Mouse (Mus musculus) lung, postnatal 14 days (tissue): ENCODE results near the gene Fstl1.

Source experiments
- DNase-seq: peaks from one replicate; pipeline ENCODE4 v3.0.0; 2021

The Fstl1 gene

DNA sequence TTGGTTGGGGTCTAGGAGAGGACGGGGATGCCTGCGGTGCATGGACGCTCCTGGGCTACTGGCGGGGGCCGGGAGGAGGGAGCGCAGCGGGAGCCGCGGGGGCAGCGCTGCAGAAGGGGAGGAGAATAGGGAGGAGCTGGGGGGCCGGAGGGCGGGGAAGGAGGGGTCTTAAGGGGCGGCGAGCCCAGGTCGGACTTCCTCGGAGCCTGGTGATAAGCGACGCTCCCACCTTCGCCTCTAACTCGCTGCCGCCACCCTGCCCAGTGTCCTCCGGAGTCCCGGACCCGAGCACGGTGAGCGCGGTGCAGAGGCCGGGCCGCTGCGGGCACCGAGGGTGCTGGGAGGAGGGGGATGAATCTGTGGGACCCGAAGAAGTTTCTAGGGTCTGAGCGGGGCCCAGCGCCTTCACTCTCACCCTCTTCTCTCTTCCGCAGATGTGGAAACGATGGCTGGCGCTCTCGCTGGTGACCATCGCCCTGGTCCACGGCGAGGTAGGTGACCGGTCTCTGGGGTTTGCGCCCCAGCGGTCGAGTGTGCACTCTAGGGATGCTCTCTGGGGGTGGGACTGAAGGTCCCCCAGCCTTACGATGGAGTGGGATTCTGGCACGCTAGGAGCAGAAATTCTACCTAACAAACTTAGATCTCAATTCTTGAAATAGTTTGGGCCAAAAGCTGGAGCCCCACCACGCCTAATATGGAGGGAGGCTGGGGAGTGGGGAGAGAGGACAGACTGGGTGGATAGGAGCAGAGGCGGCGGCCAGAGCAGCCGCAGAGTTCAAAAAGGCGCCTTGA, at the start of gene Fstl1:
TSS of gene Fstl1 (plus strand) at position 14 of the 792 bp plus-strand sequence.
- peak; percentile 58 for DNase-seq

DNA sequence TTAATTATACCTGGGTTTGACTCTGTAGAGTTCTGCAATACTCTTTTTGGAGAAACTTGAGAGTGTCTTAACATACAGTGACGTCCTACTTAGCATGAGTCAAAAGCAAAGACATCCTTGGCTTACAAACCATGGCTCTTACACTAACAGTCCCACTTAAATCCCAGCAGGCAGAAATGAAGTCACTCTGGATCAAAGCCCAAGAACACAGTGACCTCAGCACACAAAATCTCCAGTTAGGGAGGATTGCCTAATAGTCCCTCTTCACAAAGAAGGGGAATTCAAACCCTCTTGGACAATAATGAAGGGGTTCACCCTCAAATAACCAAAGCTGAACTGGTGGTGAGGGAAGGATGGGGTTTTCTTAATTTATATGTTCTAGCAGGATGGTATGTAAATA, 48.0 kb upstream of the Fstl1 start:
- DNase-seq = peak; percentile 34

DNA sequence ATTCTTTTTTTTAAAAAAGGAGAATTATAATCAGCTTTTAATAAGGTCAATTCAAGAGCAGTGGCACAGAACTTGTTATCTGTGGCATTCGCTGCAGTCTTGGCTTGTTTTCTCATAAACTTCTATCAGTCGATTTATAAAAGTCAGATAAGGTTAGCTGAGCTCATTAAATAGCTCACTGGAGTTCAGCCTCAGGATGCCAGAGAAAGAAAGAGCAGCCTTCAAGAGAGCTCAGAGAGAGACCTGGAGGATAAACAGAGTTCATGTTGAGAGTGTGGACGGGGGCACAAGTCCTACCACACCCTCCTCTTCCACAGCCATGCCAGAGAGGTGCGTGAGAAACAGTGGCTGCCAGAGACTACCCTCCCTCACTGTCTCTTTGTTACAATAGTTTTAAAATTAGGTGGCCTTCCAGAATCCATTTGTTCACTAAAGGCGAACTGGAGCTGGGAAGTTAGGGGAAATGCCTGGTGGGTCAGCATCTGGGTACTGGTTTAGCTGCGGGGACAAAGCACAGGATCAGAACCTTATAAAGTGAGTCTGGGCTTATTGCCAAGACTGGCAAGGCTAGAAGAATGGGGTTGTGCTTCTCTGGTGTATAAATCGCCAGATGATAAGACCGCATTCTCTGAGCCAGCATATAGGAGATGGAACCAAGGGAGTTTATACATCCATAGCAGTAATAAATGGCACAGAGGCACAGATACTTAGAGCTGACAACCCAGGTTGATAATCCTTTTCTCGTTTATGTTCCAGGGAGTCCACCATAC, 47.1 kb upstream of the Fstl1 start:
- no peak for DNase-seq

DNA sequence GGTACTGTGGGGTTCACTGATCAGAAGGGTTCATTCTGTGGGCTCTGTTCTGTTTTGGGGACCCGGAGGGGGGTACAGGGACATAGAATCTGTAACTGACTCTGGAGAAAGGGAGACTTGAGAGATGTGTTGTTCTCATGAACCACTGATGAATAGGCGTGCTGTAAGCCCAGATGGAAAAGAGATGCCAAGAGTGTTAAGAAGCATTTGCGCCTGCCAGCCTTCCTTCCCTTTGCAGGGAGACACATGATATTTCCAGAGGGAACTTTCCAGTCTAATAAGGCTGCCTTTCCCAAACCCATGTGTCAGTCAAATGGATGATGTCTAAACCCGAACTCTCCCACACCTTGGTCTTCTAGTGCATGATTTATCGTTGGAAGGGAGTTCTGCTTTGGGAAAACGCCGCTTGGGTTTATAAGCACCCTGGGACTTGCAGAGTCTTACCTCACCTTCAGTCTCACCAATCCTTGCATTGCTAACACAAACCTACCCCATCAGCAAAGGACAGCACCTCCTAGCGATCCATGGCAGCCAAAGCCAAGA, 46.3 kb upstream of the Fstl1 start:
- no peak for DNase-seq

DNA sequence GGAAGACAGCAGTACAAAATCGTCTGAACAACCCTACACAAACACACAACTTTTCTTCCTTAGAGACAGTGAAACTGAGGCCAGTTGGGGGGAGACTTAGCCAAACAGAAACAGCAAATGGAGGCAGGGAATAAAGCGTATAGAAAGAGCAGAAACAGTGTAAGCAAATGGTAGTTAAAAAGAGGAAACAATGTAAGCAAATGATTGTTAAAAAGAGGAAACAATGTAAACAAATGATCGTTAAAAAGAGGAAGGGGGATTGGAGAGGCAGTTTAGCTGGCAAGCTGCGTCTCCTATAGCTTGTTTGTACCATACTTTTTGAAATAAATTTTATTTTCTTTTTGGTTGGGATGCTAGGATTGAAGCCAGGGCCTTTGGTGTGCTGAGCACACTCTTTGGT, 45.2 kb upstream of the Fstl1 start:
- no peak for DNase-seq

DNA sequence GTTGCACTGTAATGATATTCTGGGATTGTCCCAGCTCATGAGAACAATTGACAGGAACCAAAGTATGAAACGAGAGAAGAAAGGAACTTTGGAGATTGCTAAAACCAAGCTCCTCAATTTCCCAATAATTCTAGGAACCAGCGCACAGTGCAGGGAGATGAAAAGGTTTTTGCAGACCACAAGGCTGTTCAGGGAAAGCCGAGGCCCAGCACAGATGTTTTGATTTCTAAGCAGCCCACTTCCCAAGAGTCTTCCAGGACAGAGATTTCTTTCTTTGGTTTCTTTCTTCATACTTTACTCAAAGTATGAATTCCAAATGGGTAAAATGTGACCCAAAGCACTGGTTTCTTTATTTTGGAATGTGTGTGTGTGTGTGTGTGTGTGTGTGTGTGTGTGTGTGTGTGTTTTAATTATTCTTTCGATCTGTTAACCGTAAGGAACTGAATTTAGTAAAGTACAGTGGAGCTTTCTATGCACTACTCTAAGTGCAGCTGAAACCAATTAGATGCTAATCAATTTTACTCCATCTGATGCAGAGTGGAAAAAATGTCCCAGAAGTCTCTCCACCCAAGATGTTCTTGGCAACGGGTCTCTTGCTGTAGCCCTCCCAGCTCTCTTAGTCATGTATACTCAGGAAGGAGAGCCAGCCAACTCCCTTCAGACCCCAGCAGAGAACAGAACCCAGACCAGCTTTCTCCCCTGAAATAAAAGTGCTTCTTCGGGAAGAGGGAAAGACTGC, 44.5 kb upstream of the Fstl1 start:
- no peak for DNase-seq

DNA sequence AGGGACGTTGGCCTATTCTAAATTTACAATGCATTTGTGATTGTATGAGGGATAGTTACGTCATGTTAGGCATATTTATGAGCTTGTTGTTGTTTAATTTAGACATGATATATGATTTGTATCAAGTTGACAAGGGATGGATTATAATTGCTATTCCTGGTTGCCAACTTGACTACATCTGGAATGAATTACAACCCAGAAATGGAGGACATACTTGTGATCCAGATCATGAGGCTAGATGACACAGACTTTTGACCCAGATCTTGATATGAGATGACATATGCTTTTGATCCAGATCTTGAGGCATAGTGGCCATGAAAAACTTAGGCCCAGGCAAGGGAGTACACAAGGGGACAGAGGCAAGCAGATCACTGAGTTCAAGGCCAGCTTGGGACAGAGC, 36.6 kb upstream of the Fstl1 start:
- DNase-seq = no peak

DNA sequence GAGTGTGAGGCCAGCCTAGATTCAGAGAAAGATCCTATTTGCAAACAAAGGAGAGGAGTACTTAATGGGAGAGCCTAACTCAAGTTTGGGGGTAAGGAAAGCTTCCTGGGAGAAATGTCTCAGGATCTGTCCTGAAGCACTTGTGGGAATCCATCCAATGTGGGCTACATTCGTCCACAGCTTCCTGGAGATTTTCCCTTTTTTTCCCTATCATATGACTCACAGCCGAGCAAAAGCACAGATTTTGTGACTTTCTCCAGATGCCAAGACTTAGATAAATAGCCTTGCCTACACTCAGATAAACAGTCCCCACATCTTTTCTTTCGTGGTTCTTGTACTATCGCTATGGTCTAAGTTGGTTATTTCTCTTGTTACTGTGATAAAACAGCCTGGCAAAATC, 34.4 kb upstream of the Fstl1 start:
- no peak for DNase-seq

DNA sequence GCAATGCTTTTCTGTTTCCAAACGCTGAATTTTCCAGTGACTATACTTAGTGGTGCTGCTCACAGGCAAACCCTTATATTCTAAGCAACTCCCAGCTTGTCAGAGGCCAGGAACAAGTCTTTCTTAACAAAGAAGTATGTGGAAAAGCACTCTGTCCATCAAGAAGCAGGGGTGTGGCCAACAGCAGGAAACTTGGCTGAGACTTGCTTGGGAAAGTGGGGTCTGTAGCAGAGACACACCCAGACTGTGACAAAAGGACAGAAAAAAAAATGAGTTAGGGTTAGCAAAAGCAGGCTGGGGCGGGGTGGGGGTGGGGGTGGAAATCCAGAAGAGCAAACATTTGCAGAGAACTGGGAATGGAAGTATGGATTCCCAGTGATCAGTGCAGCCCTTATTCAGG, 23.8 kb upstream of the Fstl1 start:
- DNase-seq = peak; percentile 28

DNA sequence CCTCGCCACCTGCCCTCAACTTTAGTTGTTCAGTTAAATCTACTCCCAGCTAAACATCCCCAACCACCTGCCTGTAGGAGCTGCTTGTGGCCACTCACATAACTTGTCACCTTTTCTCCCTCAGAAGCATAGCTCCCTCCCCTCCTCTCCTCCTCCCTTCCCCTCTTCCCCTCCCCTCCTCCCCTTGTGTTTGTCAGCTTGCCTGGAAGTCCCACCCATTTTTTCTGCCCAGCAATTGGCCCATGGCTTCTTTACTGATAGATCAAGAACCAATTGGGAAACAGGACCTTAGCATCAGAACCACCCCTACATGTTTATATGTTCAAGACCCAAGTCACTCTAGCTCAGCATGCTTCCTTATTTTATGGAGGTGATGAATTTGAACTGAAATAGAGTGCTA, 22.9 kb upstream of the Fstl1 start:
- DNase-seq = no peak

DNA sequence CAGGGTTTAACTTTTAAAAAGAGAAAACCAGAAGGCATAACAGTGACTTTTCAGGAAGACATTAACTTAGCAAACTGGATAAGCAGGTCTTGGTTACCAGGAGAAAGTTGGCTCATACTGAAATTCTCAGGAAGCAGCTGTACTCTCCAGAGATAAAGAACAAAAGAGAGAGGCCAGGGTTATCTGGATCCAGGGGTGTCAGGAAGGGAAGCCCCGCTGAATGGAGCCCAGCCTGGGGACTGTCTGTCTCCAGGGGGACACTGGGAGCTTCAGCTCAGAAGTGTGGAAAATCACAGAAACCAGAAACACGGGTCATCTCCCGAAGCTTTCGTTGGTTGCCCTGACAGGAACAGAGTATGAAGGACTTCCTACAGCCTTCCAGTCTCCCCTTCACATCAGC, 22.2 kb upstream of the Fstl1 start:
- DNase-seq = no peak

DNA sequence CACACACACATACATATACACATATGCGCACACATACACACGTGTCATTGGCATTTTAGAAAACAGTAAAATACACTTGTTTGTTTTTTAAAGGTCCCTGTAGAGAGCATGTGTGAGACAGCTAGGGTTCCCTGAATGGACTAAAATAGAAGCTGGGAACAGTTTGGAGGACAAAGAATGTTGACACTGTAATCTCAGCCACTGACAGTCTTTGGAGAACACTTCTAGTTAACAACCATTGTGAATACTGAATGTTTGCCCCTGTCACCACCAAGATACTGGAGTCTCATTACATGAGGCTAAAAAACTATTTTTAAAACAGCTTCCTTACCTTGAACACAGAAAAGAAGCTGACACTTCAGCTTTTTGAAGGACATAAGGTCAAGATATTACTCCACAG, 19.4 kb upstream of the Fstl1 start:
- no peak for DNase-seq

DNA sequence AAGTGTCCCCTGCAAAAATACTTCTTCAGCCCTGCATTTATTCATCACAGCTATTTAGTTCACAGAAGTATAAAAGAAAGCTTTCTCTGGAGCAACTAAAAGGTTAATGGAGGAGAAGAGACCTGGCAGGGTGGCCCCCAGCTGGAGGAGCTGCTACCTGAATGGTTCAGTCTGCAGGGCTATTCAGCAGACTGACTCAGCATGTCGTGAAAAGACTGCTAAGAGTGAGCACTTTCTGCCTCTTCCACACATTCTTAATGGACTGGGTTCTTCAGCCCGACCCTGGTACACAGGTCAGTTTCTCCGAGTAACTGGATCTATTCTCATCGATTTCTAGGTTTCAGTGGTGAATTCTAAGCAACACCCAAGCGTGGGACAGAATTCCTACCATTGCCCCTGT, 12.9 kb upstream of the Fstl1 start:
- DNase-seq = no peak

DNA sequence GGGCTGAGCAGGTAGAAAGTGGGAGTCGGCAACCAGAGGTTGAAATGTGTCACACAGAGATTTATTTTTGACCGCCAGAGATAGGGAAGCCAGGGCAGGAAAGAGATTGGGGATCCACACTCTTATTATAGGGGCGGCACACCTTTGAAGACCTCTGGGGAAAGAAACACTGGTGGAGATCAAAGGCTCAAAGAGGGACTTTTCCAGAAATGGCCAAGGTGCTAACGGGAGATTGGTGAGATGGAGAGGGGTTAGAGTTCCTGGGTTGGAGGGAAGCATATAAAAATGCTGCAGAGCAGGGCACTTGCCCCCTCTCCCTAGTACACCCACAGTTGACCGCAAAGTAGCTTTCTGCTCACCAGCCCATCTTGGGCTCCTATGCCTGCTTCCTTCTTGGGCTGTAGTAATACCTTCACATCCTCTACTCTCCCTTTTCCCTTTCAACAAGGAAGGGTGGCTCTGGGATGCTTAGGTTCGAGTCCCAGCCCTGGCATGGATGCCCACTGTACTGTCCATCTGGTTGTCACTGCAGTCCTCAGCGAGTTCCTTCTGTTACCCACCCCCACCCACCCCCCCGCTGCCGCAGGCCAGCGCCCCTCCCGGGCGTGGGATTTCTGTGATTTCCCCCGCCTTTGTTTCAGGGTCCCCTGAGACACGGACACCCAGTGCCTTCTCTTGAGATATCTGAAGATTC, 360 bp upstream of the Fstl1 start:
- no peak for DNase-seq

DNA sequence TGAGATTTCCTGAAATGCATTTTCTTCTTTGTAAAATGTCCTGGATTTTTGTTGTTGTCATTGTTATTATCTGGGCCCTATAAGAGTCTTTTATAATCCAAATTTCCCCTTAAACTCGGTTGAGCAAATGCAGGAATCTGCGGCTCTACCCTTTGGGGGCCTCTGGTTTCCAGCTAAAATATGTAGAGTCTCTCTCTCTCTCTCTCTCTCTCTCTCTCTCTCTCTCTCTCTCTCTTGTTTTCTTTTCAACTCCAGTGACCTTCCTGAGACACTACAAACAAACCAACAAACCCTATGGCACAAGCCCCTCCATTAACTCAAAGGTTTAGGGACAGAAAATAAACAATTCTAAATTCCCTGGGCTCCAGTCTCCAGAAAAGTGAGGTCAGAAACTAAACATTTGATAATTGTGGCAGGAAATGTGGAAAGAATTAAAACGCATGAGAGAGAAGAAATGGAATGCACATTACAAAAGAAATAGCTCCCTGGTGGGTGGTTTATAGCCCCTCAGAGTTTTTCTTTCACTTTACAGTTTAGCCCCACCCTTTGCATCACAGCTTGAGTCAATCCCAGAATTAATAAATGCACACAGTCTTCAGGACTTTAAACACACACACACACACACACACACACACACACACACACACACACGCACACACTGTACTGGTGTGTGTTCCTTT, 1.3 kb downstream of the Fstl1 start:
- no peak for DNase-seq

DNA sequence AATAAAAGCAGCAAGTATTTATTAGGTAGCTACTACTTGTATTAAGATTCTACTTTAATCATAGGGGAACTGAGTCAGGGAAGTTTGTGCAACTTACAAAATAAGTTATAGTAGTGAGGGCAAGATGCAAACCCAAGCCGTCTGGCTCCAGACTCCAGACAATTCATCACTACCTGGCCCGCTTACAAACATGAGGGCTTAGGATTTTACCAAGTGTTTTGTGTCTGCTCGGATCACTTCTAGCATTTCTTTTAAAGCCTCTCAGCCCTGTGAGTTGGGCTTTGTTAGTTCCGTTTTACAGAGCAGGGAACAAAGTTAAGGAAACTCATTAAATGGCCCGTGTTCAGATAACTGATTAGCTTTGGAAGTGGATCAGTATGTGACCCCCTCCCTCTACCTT, 1.9 kb downstream of the Fstl1 start:
- DNase-seq = no peak

DNA sequence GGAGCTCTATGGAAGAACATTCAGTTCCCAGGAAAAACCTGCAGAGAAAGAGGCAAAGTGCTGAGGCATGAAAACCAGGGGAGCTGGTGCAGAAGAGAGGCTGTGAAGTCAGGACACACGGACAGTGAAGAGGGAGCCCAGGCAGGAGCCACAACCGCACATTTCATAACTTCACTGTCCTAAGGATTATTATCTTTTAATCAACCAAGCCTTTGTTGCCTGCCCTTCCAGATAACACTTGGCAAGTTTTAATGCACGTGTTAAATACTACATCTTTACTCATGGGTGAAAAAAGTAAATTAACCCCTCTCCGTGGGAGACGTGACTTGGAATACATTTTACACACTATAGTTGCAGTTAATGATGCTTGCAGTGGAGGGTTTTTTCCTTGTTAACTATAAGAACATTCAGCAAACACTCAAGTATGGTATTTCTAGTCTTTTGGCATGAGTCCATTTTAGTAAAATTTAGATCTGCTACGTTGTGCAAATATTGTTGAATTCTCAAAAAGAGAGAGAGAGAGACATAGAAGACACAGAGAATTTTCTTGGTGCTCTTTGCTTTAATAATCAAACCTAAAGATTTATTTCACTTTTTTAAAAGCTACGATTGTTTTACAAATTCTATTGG, 3.1 kb downstream of the Fstl1 start:
- no peak for DNase-seq

DNA sequence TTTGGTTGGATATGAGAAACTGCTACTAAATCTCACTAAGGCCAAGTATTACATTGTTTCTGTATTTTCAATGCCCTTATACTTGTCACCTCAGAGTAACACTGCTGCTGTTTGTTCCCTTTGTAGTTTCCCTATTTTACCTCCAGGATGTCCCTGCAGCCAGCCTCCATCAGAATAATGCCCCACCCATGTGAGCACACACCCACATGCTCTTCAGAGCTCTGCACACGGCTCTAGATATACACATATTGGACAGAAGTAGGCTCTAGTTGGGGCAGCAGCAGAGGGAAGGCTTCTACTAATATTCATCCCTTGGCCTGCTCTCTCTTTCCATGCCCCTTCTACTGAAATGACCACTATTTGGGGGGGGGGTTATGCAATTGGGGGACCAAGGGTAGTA, 3.7 kb downstream of the Fstl1 start:
- DNase-seq = no peak

DNA sequence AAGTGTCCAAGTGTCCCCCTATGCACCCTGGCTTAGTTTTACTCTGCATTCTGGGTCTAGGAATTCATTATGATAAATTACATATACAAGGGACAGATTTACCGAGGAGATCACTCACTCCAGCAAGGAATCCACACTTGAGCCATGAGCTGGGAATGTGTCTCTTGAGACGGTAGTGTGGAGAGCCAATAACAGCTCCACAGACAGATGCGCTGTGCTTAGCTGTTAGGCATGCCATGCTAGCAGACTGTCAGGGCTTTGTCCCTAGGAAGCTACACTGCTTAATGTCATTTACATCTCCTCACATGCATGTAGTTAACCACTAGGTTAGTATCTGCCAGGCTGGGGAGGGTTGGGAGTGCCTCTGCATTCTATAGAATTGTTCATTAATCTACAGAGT, 4.2 kb downstream of the Fstl1 start:
- no peak for DNase-seq

DNA sequence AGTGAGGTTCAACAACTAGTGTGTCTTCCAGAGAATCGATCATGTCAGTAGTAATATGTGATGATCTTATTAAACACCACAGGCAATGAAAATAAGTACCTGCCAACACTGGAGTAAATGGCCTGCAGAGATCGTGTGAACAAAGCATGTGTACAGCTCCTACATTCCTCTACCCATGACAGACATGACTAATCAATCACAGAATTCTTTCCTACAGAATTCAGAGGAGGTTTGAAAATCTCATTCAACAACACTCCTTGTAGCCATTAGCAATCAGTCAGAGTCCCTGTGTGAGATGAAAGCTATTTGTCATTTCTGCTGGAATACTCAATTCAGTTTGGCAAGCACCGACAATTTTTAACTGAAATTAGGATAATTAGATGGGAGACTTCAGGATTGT, 7.9 kb downstream of the Fstl1 start:
- no peak for DNase-seq

DNA sequence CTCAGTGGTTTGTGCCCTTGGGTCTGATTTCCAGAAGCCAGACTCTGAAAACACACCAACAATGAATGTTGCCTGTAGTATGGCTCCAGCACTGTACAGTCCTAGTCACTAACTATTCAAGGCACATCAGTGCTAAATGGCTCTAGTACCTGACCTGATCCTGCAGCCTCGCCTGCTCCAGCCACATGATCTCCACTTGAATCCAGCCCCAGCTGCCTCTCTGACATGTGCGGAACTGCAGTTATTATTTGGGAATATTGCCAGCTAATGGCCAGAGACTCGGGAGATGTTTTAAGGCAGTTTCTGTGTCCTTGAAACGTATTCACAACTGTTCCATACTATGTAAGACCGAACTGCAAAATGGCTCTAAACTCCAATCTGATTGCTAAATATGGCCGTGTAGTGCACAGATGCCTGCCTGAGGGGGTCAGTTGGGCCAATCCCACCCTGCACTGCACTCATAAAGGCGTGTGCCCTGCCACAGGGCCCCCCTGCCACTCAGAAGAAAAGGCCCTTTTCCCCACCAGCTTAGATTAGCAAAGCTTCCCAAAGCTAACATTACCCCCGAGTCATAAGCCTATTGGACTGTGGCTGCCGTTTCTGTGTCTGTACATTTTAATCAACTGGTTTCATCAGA, 11.0 kb downstream of the Fstl1 start:
- no peak for DNase-seq
